Mouse (Mus musculus) layer of hippocampus, adult 2 months (tissue): ENCODE results near the gene Itgam. TPM values are rescaled to one million over a fixed set of nuclear protein-coding genes. Genes with fewer than 3 reads are reported as not detected.

ENCODE experiments used
- DNase-seq, 2 experiments: peaks; one replicate each; pipeline ENCODE4 v3.0.0; 2022; ENCODE audit warnings: low spot score in 2 of 2
- H3K27ac ChIP-seq: fragments of 200-600 bp; 2 replicates; pipeline ENCODE4 v1.8.1; 2022
- H3K4me3 ChIP-seq: fragments of 200-600 bp; 2 replicates; pipeline ENCODE4 v1.8.1; 2022; ENCODE audit warnings: mild to moderate bottlenecking
- CTCF ChIP-seq: fragments of 200-600 bp; conservative IDR thresholded peaks from 2 replicates; pipeline ENCODE4 v1.8.1; 2022; ENCODE audit warnings: antibody characterized with exemption, mild to moderate bottlenecking, moderate library complexity
- total RNA-seq, 2 experiments: library from RNA; stranded (reverse); gene quantifications; 2 replicates each; pipeline ENCODE4 v1.2.3; 2021

Gene Itgam
- total RNA-seq, 2 experiments from 2014 or later: 10.1 to 10.6 TPM

DNA sequence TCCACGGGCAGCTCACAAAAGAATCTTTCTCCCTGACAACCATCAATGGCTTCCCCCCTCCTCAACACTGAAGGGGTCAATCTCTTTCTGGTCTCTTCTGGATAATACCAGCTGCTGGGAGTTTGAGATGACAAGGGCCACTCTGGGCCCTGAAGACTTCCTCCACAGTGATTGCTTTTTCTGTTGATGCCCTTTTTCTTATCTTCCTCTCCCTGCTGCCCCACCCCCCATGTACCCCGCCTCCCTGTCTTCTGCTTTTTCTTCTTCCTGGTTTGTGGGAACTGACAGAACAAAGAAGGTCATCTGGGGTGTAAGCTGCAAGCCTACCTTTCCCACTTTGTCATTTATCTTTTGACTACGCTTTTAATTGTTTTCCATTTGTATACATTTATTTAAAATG lies 5.4 kb downstream of the Itgam start:
- Histone ChIP-seq H3K4me3 (no peak overlapping the region), H3K27ac (no peak overlapping the region)
- DNase-seq: no peak
- no peak for TF ChIP-seq CTCF

DNA sequence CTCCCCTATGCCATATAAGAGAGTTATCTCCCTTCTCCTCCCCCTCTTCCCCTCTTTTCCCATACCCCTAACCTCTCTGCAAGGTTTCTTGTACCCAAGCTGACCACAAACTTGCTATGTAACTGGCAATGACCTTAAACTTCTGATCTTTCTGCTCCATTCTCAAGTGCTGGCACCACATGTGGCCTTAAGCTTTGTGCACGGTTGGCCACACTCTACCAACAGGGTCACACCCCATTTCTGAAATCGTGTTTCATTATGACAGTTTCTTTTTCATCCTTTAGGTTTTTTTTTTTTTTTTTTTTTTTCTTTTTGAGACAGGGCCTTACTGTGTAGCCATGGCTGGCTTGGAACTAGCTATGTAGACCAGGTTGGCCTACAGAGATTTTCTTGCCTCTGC lies 7.4 kb downstream of the Itgam start:
- Histone ChIP-seq H3K4me3 (no peak overlapping the region), H3K27ac (no peak overlapping the region)
- TF ChIP-seq CTCF: no peak
- DNase-seq: no peak

DNA sequence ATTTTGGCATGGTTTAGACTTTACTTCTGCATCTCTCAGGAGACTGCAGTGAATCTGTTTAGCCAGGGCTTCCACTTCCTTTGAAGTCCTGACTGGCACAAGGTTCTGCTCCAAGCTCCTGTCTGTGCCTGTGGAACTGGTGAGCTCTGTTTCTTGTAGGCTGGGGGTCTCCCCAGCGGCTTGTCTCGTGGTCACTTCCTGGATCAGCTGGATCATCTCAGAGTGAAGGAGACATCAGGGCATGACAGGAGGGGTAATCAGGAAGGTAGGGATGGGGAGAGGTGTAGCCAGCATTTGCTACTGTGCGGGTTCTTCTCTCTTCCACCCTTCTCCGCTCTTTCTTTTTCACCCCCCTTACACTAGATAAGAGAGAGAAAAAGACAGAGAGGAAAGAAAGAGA lies 9.4 kb downstream of the Itgam start:
- H3K27ac ChIP-seq: no peak overlapping the region
- TF ChIP-seq CTCF: no peak
- no peak for DNase-seq
- H3K4me3 ChIP-seq: no peak overlapping the region

DNA sequence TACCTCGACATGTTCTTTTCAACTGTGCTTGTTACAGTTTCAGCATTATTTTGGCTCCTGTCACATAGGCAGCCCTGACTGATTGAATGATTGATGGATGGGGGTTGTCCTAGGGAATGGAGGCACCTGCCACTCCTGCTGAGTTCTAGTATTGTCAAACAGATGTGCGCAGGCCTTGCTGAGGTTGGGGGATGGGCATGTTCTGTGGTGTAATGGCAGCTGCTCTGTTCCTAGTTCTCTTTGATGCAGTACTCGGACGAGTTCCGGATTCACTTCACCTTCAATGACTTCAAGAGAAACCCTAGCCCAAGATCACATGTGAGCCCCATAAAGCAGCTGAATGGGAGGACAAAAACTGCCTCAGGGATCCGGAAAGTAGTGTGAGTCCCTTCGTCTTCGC lies 17.6 kb downstream of the Itgam start:
- TF ChIP-seq CTCF: no peak
- H3K27ac ChIP-seq: no peak overlapping the region
- no peak for DNase-seq
- no peak overlapping the region for H3K4me3 ChIP-seq

DNA sequence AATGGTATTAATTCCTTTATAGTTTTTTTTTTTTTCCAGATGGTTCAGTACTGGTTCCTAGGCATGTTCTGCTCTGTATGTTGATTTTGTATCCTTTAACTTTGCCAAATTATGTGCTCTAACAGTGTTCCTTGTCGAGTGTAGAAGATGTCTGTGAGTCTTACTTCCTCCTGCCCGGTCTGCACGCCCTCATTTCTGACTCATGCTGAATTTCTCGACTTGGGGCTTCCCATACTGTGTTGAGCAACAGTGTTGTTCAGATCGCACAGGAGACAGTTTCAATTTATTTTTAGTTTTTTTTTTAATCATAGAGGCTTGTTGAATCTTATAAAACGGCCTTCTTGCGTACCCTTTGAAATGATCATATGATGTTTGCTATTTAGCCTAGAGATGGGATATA lies 26.7 kb downstream of the Itgam start:
- Histone ChIP-seq H3K4me3 (no peak overlapping the region), H3K27ac (no peak overlapping the region)
- peak in 1 of 2 experiments; percentile 13 for DNase-seq
- no peak for TF ChIP-seq CTCF

GRCm38 (mm10) chr7:128098135-128098534 lies 35.7 kb downstream of the Itgam start:
- Histone ChIP-seq H3K27ac (no peak overlapping the region), H3K4me3 (no peak overlapping the region)
- DNase-seq: no peak
- peak; percentile 54; the same call in 1 of the 2 replicates for TF ChIP-seq CTCF

- Histone ChIP-seq H3K27ac (no peak overlapping the region), H3K4me3 (no peak overlapping the region)
- TF ChIP-seq CTCF: peak; percentile 43
- no peak for DNase-seq
Observed at GRCm38 (mm10) chr7:128100742-128101357, 38.4 kb downstream of the Itgam start.

DNA sequence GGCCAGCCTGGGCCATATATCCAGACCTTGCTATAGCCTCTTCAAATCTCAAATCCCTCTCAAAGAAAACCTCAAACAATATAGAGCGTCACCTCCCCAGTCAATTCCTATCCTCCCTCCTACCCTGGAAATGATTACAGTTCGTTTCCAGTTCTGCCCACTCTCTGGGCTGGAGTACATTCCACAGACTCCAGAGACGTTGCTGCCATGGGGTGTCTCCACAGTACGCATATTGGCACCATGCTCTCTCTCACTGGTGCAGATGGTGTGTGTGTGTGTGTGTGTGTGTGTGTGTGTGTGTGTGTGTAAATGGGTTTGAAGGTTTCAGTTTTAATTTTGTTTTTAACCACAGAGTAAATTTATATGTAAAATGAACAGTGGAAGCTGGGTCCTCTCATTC lies 42.8 kb downstream of the Itgam start:
- no peak overlapping the region for H3K27ac ChIP-seq

DNA sequence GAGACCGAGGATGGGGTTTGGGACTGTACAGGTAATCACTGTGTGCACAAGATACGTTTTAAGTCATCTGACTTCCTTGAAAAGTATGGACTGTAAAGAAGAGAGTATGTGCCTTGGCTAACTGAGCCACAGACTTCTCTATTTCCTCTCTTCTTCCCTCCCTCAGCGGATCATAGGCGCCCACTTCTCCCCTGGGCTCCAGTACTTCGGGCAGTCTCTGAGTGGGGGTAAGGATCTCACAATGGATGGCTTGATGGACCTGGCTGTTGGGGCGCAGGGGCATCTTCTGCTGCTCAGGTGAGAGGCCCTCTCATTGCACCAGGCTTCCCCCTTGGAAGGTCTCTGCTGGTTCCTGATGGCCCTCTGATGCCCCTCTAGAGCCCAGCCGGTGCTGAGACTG lies 45.0 kb downstream of the Itgam start:
- DNase-seq: no peak
- Histone ChIP-seq H3K4me3 (no peak overlapping the region), H3K27ac (no peak overlapping the region)
- TF ChIP-seq CTCF: no peak

More for the DNA sequence above, 42.8 kb downstream of the Itgam start:
- no peak overlapping the region for H3K4me3 ChIP-seq
- DNase-seq: peak; percentile 45 to 66
- TF ChIP-seq CTCF: peak; percentile 49

- TF ChIP-seq CTCF: no peak
- no peak overlapping the region for H3K4me3 ChIP-seq
- no peak overlapping the region for H3K27ac ChIP-seq
- DNase-seq: no peak
Observed at GRCm38 (mm10) chr7:128110314-128110713, 47.9 kb downstream of the Itgam start.

GRCm38 (mm10) chr7:128112131-128112530 lies 49.7 kb downstream of the Itgam start:
- TF ChIP-seq CTCF: no peak
- DNase-seq: no peak
- Histone ChIP-seq H3K4me3 (no peak overlapping the region), H3K27ac (no peak overlapping the region)

GRCm38 (mm10) chr7:128114371-128115105 lies 52.1 kb downstream of the Itgam start:
- Histone ChIP-seq H3K4me3 (no peak overlapping the region), H3K27ac (no peak overlapping the region)
- no peak for DNase-seq
- TF ChIP-seq CTCF: no peak

- H3K4me3 ChIP-seq: no peak overlapping the region
- no peak for TF ChIP-seq CTCF
- no peak overlapping the region for H3K27ac ChIP-seq
- no peak for DNase-seq
Observed at GRCm38 (mm10) chr7:128115211-128115958, 52.9 kb downstream of the Itgam start.
